Mouse (Mus musculus): ENCODE measurements at regions not wholly inside any gene's neighbourhood (a gene's known extent, or its start where the extent isn't known, plus 50 kb on each side); places are given as distances from the start of the nearest gene placed in this dataset.
"Not testable (repeated sequence)": the region's sequence is repeated elsewhere in the genome, so short reads cannot be mapped to it uniquely, and the experiment has no call there.

DNA sequence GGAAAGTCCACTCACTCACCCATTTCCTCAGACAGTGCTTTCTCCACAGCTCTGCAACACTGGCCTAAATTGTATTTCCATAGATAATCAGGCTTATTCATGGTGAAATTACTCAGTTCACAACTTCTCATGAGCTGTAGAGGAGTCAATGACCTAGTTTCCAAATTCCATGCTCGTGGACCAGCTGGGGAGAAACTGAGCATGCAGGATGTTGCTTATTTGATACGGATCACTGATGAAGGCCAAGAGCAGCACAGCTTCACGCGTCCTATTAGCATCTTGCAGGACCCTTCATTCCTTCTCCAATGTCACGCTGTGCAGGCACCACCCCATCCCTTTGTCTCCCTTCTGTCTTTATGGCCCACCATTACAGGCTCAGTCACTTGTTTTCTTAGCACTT is 169.2 kb upstream of the Tsc22d2 start:
- WGBS (ENCODE audit: insufficient replicate concordance) = 49% methylated on average over 5 of the region's 5 CpGs
- no peak overlapping the region for H3K4me2 ChIP-seq (ENCODE audit: low read depth)
- ATAC-seq (ENCODE audit: insufficient read depth) = no peak

DNA sequence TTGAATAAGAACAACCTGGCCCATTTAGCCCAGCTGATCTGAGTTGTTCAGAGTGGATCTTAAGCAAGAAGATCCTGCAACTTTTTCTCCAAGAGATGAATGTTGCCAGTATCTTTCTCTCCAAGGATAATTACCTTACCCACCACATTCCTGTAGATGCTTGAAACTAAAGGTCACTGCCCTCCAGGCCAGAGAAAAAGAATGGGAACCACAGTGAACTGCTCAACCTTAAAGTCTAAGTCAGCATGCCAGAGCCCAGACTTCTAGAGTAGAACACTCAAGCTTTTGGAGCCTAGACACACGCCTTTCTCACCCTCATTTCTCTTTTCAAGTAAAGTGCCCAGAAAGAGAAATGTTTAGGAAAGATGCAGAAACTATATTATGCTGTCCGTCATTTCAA is 166.5 kb upstream of the Tsc22d2 start:
- H3K27ac ChIP-seq = no peak overlapping the region
- H3K4me2 ChIP-seq (ENCODE audit: low read depth) = no peak overlapping the region
- ATAC-seq (ENCODE audit: insufficient read depth) = no peak
- H3K9me3 ChIP-seq (ENCODE audit: control insufficient read depth, low read length) = no peaks in the 10 kb centered on the region
- H3K27me3 ChIP-seq (ENCODE audit: control insufficient read depth, insufficient read depth, low read length) = no peaks in the 10 kb centered on the region
- TF ChIP-seq EP300 (IDR thresholded peaks at IDR 0.05; ENCODE audit: low read depth) (no peak), CTCF (IDR thresholded peaks at IDR 0.05; ENCODE audit: low read depth) (no peak)
- H3K9ac ChIP-seq (replicated peaks) = no peak overlapping the region
- H3K36me3 ChIP-seq (replicated peaks; ENCODE audit: control insufficient read depth, insufficient read depth, low read depth) = no peaks in the 10 kb centered on the region
- H3K4me1 ChIP-seq (replicated peaks; ENCODE audit: control insufficient read depth in 2 of 2, insufficient read depth in 2 of 2, low read length in 1 of 2) = no peaks in the 10 kb centered on the region
- WGBS (ENCODE audit: insufficient replicate concordance) = 52% methylated on average over 2 of the region's 2 CpGs
- no peak for DNase-seq (ENCODE audit: low read depth in 3 of 3, low spot score in 3 of 3)
- H3K4me3 ChIP-seq (ENCODE audit: insufficient read depth in 1 of 2, low read depth in 2 of 2, low read length in 2 of 2) = no peak overlapping the region

More for the DNA sequence above, 169.2 kb upstream of the Tsc22d2 start:
- Histone ChIP-seq H3K4me1 (replicated peaks; ENCODE audit: control insufficient read depth in 2 of 2, insufficient read depth in 2 of 2, low read length in 1 of 2) (no peaks in the 10 kb centered on the region), H3K36me3 (replicated peaks; ENCODE audit: control insufficient read depth, insufficient read depth, low read depth) (no peaks in the 10 kb centered on the region), H3K27ac (no peak overlapping the region), H3K4me3 (ENCODE audit: insufficient read depth in 1 of 2, low read depth in 2 of 2, low read length in 2 of 2) (no peak overlapping the region), H3K9me3 (ENCODE audit: control insufficient read depth, low read length) (no peaks in the 10 kb centered on the region), H3K27me3 (ENCODE audit: control insufficient read depth, insufficient read depth, low read length) (no peaks in the 10 kb centered on the region), H3K9ac (replicated peaks) (no peak overlapping the region)
- no peak for TF ChIP-seq EP300 (IDR thresholded peaks at IDR 0.05; ENCODE audit: low read depth)
- no peak for TF ChIP-seq CTCF (IDR thresholded peaks at IDR 0.05; ENCODE audit: low read depth)
- no peak for DNase-seq (ENCODE audit: low read depth in 3 of 3, low spot score in 3 of 3)

DNA sequence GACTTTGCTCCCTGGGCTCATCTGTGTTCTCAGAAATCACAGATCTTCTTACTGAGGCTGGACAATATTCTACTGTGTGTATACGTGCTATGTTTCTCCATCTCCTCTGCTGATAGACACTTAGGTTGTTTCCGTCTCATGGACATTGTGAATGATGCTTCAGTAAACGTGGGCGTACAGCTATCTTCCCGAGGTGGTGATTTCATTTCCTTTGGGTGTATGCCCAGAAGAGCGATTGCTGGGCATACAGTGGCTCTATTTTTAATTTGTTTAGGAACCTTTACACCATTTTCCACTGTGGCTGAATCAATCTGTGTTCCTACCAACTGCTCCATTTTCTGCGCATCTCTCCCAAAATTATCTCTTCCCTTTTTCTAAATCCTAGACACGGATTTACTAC is 160.6 kb upstream of the Tsc22d2 start:
- Histone ChIP-seq H3K36me3 (replicated peaks; ENCODE audit: control insufficient read depth, insufficient read depth, low read depth) (no peaks in the 10 kb centered on the region), H3K9ac (replicated peaks) (no peak overlapping the region), H3K27ac (no peak overlapping the region), H3K27me3 (ENCODE audit: control insufficient read depth, insufficient read depth, low read length) (no peaks in the 10 kb centered on the region), H3K4me1 (replicated peaks; ENCODE audit: control insufficient read depth in 2 of 2, insufficient read depth in 2 of 2, low read length in 1 of 2) (no peaks in the 10 kb centered on the region), H3K4me2 (ENCODE audit: low read depth) (no peak overlapping the region), H3K4me3 (ENCODE audit: insufficient read depth in 1 of 2, low read depth in 2 of 2, low read length in 2 of 2) (no peak overlapping the region), H3K9me3 (ENCODE audit: control insufficient read depth, low read length) (no peaks in the 10 kb centered on the region)
- DNase-seq (ENCODE audit: low read depth in 3 of 3, low spot score in 3 of 3) (no peak), ATAC-seq (ENCODE audit: insufficient read depth) (no peak)
- WGBS (ENCODE audit: insufficient replicate concordance) = 60% methylated on average over 8 of the region's 8 CpGs
- no peak for TF ChIP-seq EP300 (IDR thresholded peaks at IDR 0.05; ENCODE audit: low read depth)
- TF ChIP-seq CTCF (IDR thresholded peaks at IDR 0.05; ENCODE audit: low read depth) = no peak

DNA sequence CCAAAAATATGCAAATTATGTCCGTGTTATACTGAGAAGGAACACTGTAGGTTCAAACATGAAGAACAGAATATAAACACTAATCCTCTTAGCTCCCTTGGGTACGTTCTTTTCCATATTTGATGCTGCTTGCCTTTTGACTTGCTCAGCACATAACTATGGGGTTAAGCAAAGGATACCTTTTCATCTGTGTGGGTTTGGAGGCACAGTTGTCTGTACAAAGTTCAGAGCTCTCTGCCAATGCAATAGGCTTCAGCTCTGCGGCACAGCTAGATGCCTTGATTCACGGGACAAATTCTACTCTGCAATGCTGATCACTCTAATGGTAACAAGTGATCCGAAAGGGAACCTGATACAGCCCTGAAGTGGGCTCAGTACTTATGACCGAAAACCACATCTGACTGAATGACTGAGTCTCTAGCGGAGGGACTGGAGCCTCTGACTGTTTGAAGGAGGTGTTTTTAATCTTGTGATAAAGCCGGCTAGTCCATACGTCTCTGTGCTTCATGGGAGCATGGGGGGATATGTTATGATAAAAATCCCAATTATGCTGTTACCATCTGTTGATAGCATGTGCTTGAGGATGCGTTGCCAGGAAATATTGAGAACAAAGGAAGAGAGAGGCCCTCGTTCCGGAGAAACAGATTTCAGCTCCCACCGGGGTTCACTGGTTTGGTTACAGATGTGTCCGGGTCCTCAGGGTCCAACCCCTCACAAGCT is 146.7 kb upstream of the Tsc22d2 start:
- no peak overlapping the region for H3K4me2 ChIP-seq (ENCODE audit: low read depth)
- no peaks in the 10 kb centered on the region for H3K27me3 ChIP-seq (ENCODE audit: control insufficient read depth, insufficient read depth, low read length)
- 65% methylated on average over 14 of the region's 14 CpGs for WGBS (ENCODE audit: insufficient replicate concordance)
- no peaks in the 10 kb centered on the region for H3K4me1 ChIP-seq (replicated peaks; ENCODE audit: control insufficient read depth in 2 of 2, insufficient read depth in 2 of 2, low read length in 1 of 2)
- no peak overlapping the region for H3K27ac ChIP-seq
- H3K36me3 ChIP-seq (replicated peaks; ENCODE audit: control insufficient read depth, insufficient read depth, low read depth) = no peaks in the 10 kb centered on the region
- no peak overlapping the region for H3K9ac ChIP-seq (replicated peaks)
- no peaks in the 10 kb centered on the region for H3K9me3 ChIP-seq (ENCODE audit: control insufficient read depth, low read length)
- TF ChIP-seq EP300 (IDR thresholded peaks at IDR 0.05; ENCODE audit: low read depth) (no peak), CTCF (IDR thresholded peaks at IDR 0.05; ENCODE audit: low read depth) (no peak)
- H3K4me3 ChIP-seq (ENCODE audit: insufficient read depth in 1 of 2, low read depth in 2 of 2, low read length in 2 of 2) = no peak overlapping the region
- DNase-seq (ENCODE audit: low read depth in 3 of 3, low spot score in 3 of 3) (no peak), ATAC-seq (ENCODE audit: insufficient read depth) (no peak)

DNA sequence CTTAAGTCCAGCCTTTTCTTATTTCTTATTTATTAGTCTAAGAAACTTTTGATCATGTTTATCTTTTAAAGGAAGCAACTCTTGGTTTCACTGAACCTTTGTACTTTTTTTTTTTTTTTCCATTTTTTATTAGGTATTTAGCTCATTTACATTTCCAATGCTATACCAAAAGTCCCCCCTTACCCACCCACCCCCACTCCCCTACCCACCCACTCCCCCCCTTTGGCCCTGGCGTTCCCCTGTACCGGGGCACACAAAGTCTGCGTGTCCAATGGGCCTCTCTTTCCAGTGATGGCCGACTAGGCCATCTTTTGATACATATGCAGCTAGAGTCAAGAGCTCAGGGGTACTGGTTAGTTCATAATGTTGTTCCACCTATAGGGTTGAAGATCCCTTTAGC is 143.1 kb upstream of the Tsc22d2 start:
- not testable (repeated sequence) for H3K4me2 ChIP-seq (ENCODE audit: low read depth); H3K27me3 ChIP-seq (ENCODE audit: control insufficient read depth, insufficient read depth, low read length); H3K9me3 ChIP-seq (ENCODE audit: control insufficient read depth, low read length); H3K36me3 ChIP-seq (replicated peaks; ENCODE audit: control insufficient read depth, insufficient read depth, low read depth); H3K4me1 ChIP-seq (replicated peaks; ENCODE audit: control insufficient read depth in 2 of 2, insufficient read depth in 2 of 2, low read length in 1 of 2); ATAC-seq (ENCODE audit: insufficient read depth); DNase-seq (ENCODE audit: low read depth in 3 of 3, low spot score in 3 of 3); H3K4me3 ChIP-seq (ENCODE audit: insufficient read depth in 1 of 2, low read depth in 2 of 2, low read length in 2 of 2); H3K27ac ChIP-seq; H3K9ac ChIP-seq (replicated peaks)
- no CpG with 5 or more reads among the region's 4 CpGs for WGBS (ENCODE audit: insufficient replicate concordance)

Measured in liver, embryonic 14.5 days (tissue).